Mouse (Mus musculus): ENCODE measurements around the gene Trpd52l3.
A peak's percentile ranks its signal among the peaks of the same experiment; 100 is the strongest.

Gene Trpd52l3

DNA sequence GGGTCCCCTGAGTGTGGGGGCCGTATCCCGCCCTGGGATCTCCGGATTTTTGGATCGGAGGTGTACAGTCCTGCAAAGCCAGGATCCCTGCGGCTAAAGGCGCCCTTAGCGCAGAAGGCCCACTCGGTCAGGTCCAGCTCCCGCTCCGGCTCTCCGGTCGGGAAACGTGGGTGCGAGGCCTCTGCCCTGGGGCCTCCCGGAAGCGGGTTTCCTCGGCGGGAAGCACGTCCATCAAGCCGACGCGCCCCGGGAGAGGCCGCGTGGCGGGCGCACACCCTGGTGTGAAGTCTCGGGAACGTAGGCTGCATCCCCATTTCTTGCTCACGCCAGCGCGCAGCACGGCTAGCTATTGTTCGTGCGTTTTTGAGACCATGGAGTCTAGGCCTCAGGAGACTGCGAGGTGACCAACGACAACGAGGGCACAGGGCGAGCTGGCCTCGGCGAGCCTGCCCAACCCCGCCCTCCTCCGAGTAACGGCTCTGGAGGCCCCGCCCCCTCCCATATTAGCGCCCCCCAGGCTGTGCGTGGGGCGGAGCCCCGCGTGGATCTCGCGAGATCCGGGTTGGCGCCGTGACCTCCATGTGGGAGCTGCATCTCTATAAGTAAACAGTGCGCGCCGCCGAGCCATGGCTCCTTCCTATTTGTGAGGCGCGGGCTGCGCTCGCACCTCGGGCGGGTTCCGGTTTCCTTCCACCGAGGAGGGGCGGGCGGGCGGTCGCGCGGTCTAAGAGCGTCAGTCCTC is 26.5 kb downstream of the Trpd52l3 start, which contains the start of gene Uhrf2:
Gene Uhrf2 (plus strand): TSS at position 620 of the 742 bp plus-strand sequence.
- DNase-seq (ENCODE audit: low read depth) = peak; percentile 86

DNA sequence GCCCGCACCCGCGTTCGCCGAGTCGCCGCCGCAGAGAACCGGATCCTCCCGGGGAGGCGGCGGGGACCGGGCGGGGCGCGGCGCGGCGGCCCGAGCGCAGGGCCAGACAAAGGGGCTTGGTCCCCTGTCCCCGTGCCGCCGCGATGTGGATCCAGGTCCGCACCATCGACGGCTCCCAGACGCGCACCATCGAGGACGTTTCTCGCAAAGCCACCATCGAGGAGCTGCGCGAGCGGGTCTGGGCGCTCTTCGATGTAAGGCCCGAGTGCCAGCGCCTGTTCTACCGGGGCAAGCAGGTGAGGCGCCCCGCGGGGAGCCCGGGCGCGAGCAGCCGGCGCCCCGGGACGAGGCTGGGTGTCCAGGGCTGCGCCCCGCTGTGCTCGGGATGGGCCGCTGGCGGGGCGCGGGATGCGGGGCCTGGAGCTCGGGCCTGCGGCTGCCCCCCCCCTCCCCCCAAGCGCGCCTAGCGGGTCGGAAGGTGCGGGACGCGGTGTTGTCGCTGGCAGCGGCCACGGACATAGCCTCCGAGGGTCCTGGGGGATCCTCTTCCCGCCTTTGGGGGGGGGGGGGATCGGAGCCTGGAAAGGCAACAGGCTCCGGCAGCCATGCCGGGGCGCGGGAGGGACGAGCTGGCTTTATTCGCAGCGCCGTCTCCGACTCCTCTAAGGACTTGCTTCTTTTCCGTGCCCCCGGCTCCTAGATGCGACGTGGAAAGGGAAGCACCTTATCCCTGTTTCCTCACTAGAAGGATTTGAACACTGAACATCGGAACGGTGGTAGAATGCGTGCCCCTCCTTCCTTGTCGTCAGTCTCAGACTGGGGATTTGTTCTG is 27.3 kb downstream of the Trpd52l3 start:
- DNase-seq (ENCODE audit: low read depth) = no peak

DNA sequence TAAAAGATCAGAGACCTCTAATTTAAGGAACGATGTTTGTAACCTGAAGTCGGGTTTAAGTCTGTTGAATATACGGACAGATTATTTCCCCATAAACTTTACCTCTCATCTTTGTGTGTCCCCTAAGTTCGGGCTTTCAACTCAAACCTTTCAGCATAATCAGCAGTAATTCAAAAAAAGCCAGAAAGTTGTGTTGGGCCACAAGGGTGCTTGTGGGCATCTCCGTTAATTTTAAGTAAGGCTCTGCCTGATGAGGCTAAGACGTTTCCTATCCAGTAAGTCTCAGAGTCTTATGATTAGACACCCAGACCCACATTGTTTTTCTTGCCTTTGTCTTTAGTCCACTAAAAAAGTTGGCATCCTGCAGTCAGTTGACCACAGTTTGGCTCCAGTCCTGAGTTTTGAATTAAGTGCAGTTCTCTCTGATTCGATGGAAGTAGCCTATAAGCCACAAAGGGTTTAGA is 27.9 kb downstream of the Trpd52l3 start:
- DNase-seq (ENCODE audit: low read depth) = no peak

DNA sequence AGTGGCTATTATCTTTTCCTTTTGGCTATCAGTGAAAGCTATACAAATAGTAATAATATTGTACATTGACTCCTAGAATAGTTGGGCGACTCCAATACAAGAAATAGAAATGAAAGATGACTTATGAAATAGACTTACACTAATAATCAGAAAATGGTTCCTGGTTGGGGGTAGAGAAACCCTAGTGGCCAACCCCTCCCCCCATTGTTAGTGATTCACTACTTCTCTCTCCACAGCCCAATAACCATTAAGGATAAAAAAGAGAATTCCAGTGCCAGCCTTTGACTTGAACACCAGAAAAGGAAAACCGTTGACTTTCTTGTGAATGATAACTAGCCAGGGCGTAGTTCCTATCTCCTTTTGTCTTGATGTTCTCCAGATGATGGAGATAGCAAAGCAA is 28.6 kb downstream of the Trpd52l3 start:
- DNase-seq (ENCODE audit: low read depth) = no peak

DNA sequence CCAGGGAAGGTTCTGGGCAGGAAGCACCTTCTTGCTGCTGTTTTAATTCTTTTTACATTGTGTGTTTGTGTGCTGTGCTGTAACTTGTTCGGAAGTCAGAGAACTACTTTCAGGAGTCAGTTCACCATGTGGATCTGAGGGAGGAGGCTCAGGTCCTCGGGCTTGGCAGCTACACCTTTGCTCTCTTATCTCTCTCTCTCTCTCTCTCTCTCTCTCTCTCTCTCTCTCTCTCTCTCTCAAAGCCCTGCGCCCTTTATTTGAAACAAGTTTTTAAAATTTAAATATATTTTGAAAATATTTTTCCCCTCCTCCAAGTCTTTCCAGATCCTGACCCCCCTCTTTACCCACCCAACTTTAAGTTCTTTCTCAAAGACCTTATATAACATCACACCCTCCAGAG is 31.8 kb downstream of the Trpd52l3 start:
- no peak for DNase-seq (ENCODE audit: low read depth)

DNA sequence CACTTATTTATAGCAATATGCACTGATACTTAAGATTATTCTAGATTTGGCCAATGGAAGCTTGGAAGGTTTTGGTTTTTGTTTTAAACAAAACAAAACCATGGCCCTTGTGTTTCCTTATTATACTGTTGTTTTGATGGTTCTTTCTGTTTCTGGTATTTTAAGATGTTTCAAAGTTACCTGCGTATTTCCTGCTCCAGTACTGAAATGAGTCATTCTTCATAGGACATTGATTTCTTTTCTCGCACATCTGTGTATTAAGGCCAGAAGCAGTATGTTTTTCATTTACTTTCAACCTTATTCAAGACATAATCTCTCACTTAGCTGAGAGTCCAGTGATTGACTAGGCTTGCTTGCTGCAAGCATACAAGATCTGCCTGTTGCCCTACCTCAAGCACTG is 40.1 kb downstream of the Trpd52l3 start:
- no peak for DNase-seq (ENCODE audit: low read depth)

DNA sequence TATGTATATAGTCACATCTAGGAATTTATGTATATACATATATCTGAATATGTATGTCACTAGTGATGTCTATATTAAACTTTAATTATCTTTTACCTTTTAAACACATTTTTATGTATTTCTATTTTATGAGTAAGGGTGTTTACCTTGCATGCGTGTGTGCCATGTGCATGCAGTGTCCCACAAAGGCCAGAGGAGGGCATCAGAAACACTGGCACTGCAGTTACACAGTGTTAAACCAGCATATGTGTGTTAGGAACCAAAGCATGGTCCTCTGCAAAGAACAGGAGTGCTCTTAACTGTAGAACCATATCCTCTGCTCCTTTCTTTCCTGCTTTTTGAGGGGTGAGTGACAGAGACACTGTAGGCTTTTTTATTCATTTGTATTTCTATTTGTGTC is 41.0 kb downstream of the Trpd52l3 start:
- no peak for DNase-seq (ENCODE audit: low read depth)

DNA sequence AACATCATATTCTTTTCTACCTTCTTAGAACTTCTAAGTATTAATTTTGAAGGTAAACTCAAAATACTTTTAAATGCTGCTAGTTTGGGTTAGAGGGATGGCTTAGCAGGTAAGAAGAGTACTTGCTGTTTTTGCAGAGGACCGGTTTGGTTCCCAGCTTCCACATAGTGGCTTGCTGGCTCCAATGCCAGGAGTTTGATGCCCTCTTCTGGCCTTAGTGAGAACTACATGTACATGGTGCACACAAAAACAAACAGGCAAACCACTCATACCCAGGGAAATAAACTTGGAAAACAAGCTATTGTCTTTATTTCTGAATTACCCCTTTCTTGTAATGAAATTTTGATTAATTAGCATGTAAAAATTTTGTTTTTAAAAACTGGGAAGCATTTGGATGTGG is 42.3 kb downstream of the Trpd52l3 start:
- no peak for DNase-seq (ENCODE audit: low read depth)

DNA sequence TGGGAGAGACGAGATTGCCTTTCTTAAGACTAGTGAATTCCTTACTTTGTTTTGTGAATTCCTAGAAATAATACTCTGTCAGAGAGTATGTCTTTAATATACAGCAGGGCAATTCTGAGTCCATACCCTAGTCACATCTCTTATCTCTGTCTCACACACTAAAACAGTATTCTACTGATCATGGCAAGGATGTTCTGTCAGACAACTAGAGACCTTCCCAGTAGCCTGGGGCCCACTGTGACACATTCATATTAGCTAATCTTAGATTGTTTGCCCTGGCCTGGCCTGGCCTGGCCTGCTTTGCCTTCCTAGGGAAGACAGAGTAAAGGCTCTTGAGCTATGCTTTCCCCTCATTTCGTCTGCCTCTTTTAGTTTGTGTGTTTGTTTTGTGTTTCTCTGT is 47.0 kb downstream of the Trpd52l3 start:
- peak; percentile 36 for DNase-seq (ENCODE audit: low read depth)

DNA sequence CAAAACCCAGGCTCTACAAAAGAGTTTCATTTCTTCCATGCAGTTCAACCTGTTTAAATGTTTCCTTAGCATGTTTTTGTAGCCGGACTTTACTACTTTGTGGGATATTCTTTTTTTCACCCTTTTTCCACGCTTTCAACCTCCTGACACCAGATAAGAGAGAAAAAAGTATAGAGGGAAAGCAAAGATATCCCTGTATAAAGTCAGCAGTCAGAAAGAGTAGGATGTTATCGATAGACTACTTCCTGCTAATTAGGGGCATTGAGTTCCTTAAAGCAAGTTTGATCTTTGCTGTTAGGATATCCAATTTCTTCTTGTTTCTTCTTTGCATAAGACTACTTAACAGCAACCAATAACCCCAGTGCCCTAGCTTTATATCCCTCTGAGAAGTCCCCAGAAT is 47.9 kb downstream of the Trpd52l3 start:
- no peak for DNase-seq (ENCODE audit: low read depth)

DNA sequence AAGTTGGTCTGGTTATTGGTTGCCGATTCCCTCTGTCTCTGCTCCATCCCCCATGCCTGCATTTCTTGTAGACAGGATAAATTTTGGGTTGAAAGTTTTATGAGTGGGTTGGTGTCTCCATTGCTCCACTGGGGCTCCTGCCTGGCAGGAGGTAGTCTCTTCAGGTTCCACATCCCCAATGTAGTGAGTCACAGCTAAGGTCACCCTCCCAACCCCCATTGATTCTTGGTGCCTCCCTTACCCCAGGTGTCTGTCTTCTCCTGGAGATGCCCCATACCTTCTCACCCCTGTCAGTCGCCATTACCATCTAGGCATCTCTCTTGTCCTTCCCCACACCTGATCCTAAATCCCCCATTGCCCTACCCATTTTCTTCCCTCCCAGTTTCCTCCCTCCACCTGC is 50.6 kb downstream of the Trpd52l3 start:
- no peak for DNase-seq (ENCODE audit: low read depth)

All from c-Kit-positive CD71-negative TER-119-negative erythroid progenitor cells, embryonic 14.5 days (primary cell).